Mouse (Mus musculus): ENCODE measurements around the gene Gm21708.
"Not testable (repeated sequence)": the region's sequence is repeated elsewhere in the genome, so short reads cannot be mapped to it uniquely, and the experiment has no call there.

The Gm21708 gene

GRCm38 (mm10) chrY:3410067-3410466 lies at the start of gene Gm21708, which contains the start of gene Gm21704:
TSS of gene Gm21708 (minus strand) at chrY:3410167.
TSS of gene Gm21704 (minus strand) at chrY:3410167.
- not testable (repeated sequence) for DNase-seq (ENCODE audit: extremely low spot score, low read depth, low spot score)
